24 mouse cellular contexts compared by ENCODE assay signal in the genomic region with DNA sequence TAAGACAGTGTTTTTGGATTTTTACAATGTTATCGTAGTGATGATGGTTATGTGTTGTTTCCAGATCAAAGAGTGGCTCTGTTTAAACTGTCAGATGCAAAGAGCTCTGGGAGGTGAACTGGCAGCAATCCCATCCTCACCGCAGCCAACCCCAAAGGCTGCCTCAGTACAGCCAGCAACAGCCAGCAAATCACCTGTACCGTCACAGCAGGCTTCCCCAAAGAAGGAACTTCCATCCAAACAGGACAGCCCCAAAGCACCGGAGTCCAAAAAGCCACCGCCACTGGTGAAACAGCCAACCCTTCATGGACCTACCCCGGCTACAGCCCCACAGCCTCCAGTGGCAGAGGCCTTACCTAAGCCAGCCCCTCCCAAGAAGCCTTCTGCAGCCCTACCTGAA. TPM values are rescaled to one million over a fixed set of nuclear protein-coding genes. Genes with fewer than 3 reads are reported as not detected.
A peak's percentile ranks its signal among the peaks of the same experiment; 100 is the strongest.
DNase-seq lines count a peak whose midpoint lies in the region; ATAC-seq lines count a peak whose summit lies in the region.
"Had no signal": no experiment of that assay in that cellular context is flagged by ENCODE, and none has a peak within 500 bp of the region (broad histone marks: within the 10 kb centered on the region; RNA-seq: fewer than 3 reads in every experiment).

No protein-coding gene starts in this region.

- no peak overlapping the region for H3K4me3 ChIP-seq in hindbrain, embryonic 13.5 days
- H3K4me3 ChIP-seq in hindbrain, embryonic 10.5 days, result no peak overlapping the region
- H3K4me3 ChIP-seq in midbrain, embryonic 15.5 days, result no peak overlapping the region
- H3K4me3 ChIP-seq: forebrain, embryonic 13.5 days; heart, embryonic 10.5 days; hindbrain, embryonic 15.5 days; liver, embryonic 12.5 days; midbrain, embryonic 13.5 days; stomach, embryonic 15.5 days had no signal

- H3K9ac ChIP-seq in hindbrain, embryonic 13.5 days, result no peak overlapping the region
- H3K9ac ChIP-seq in midbrain, embryonic 15.5 days, result no peak overlapping the region
- H3K9ac ChIP-seq: forebrain, embryonic 13.5 days; hindbrain, embryonic 15.5 days; liver, embryonic 12.5 days; liver, postnatal 0 days; midbrain, embryonic 13.5 days; stomach, embryonic 15.5 days had no signal

- DNase-seq in hindbrain, embryonic 10.5 days (ENCODE audit: low spot score), result no peak
- DNase-seq in cerebellum, adult 11-12 months, result peak; percentile 76
- DNase-seq in cerebellum, adult 9-11 months, result peak; percentile 80
- DNase-seq in lung, postnatal 14 days, result no peak
- DNase-seq: adrenal gland, postnatal 25 days; gastrocnemius, postnatal 10 days; heart, postnatal 4 days; kidney, adult 2 months; kidney, postnatal 4 days; liver, postnatal 0 days; lung, postnatal 4 days had no signal

- H3K9me3 ChIP-seq in hindbrain, embryonic 13.5 days, result no peaks in the 10 kb centered on the region
- no peaks in the 10 kb centered on the region for H3K9me3 ChIP-seq in hindbrain, embryonic 10.5 days
- H3K9me3 ChIP-seq in midbrain, embryonic 15.5 days, result no peaks in the 10 kb centered on the region
- H3K9me3 ChIP-seq: forebrain, embryonic 13.5 days; heart, embryonic 10.5 days; hindbrain, embryonic 15.5 days; liver, embryonic 12.5 days; midbrain, embryonic 13.5 days; stomach, embryonic 15.5 days had no signal

- H3K4me1 ChIP-seq in hindbrain, embryonic 13.5 days (replicated peaks), result 0 out of 2 replicates have a peak, but pooled peaks cover 4% of the 10 kb centered on the region
- no peaks in the 10 kb centered on the region for H3K4me1 ChIP-seq in hindbrain, embryonic 10.5 days (replicated peaks)
- 0 out of 2 replicates have a peak, but pooled peaks cover 4% of the 10 kb centered on the region for H3K4me1 ChIP-seq in midbrain, embryonic 15.5 days
- H3K4me1 ChIP-seq: forebrain, embryonic 13.5 days; heart, embryonic 10.5 days; liver, embryonic 12.5 days; midbrain, embryonic 13.5 days; stomach, embryonic 15.5 days had no signal

- H3K27me3 ChIP-seq in hindbrain, embryonic 13.5 days, result no peaks in the 10 kb centered on the region
- no peaks in the 10 kb centered on the region for H3K27me3 ChIP-seq in hindbrain, embryonic 10.5 days (ENCODE audit: insufficient read depth, poor library complexity, severe bottlenecking)
- no peaks in the 10 kb centered on the region for H3K27me3 ChIP-seq in midbrain, embryonic 15.5 days (replicated peaks)
- H3K27me3 ChIP-seq: forebrain, embryonic 13.5 days; hindbrain, embryonic 15.5 days; liver, embryonic 12.5 days; midbrain, embryonic 13.5 days; stomach, embryonic 15.5 days had no signal

- peaks cover 15% of the 10 kb centered on the region for H3K36me3 ChIP-seq in hindbrain, embryonic 13.5 days
- H3K36me3 ChIP-seq in hindbrain, embryonic 10.5 days, result 0 out of 2 replicates have a peak, but pooled peaks cover 11% of the 10 kb centered on the region
- H3K36me3 ChIP-seq in midbrain, embryonic 15.5 days (replicated peaks), result peaks cover 13% of the 10 kb centered on the region; the same call in 1 of the 2 replicates
- H3K36me3 ChIP-seq: heart, embryonic 10.5 days; liver, embryonic 12.5 days; stomach, embryonic 15.5 days had no signal

- 85% methylated on average over 6 of the region's 6 CpGs for WGBS in hindbrain, embryonic 13.5 days
- 89% methylated on average over 6 of the region's 6 CpGs for WGBS in hindbrain, embryonic 10.5 days
- WGBS in midbrain, embryonic 15.5 days, result 85% methylated on average over 6 of the region's 6 CpGs

- H3K27ac ChIP-seq in hindbrain, embryonic 13.5 days, result no peak overlapping the region
- H3K27ac ChIP-seq in hindbrain, embryonic 10.5 days, result no peak overlapping the region
- no peak overlapping the region for H3K27ac ChIP-seq in midbrain, embryonic 15.5 days
- H3K27ac ChIP-seq: forebrain, embryonic 13.5 days; heart, embryonic 10.5 days; hindbrain, embryonic 15.5 days; kidney, postnatal 0 days; liver, embryonic 12.5 days; midbrain, embryonic 13.5 days; stomach, embryonic 15.5 days had no signal

- peak; percentile 32; the same call in 1 of the 2 replicates for ATAC-seq in hindbrain, embryonic 13.5 days (ENCODE audit: low FRiP score)
- no peak for ATAC-seq in megakaryocyte progenitor cell, adult 5-6 weeks (replicated peaks; ENCODE audit: poor library complexity)
- ATAC-seq in midbrain, embryonic 15.5 days (replicated peaks), result no peak
- ATAC-seq: forebrain, embryonic 13.5 days; inflammation-experienced regulatory T-cells, adult 6 months; liver, embryonic 12.5 days; liver, postnatal 0 days had no signal

- no peak overlapping the region for H3K4me2 ChIP-seq in hindbrain, embryonic 13.5 days
- H3K4me2 ChIP-seq in midbrain, embryonic 15.5 days, result no peak overlapping the region
- H3K4me2 ChIP-seq: forebrain, embryonic 13.5 days; hindbrain, embryonic 15.5 days; liver, embryonic 12.5 days; midbrain, embryonic 13.5 days; stomach, embryonic 15.5 days had no signal

RNA-seq across cellular contexts. Expression of a gene that starts 24.6 kb away (rescaled TPM):
- 9.3 and 9.5 TPM in 2 replicates for polyA plus RNA-seq in hindbrain, embryonic 13.5 days (2015; fragmentation: Nextera tagmentation; extraction: Ambion mirVana)
- polyA plus RNA-seq in hindbrain, embryonic 10.5 days (2016; fragmentation: Nextera tagmentation; extraction: Ambion mirVana), result 0.92 and 1.8 TPM in 2 replicates
- not detected in 2 replicates for total RNA-seq in megakaryocyte progenitor cell, adult 5-6 weeks (2015)
- total RNA-seq in megakaryocyte progenitor cell, adult 5-6 weeks (2017), result not detected in 2 replicates
- 12.2 and 13.5 TPM in 2 replicates for polyA plus RNA-seq in midbrain, embryonic 15.5 days (2015; fragmentation: Nextera tagmentation; extraction: Ambion mirVana)
- total RNA-seq: granulocyte monocyte progenitor cell, adult 5-6 weeks; megakaryocyte-erythroid progenitor cell, adult 5-6 weeks had no signal
- polyA plus RNA-seq: liver, postnatal 0 days had no signal

Comparison
In these comparisons a context has a peak if more than half of its experiments do, and no peak if none do; other contexts are left out.
1. DNase-seq: peak in cerebellum, adult 11-12 months (single experiment) and cerebellum, adult 9-11 months (single experiment); none in hindbrain, embryonic 10.5 days (single experiment) and lung, postnatal 14 days (single experiment).